Mouse (Mus musculus) forebrain, embryonic 12.5 days (tissue): ENCODE data around the gene Glra4. TPM values are rescaled to one million over a fixed set of nuclear protein-coding genes. Genes with fewer than 3 reads are reported as not detected.
A peak's percentile ranks its signal among the peaks of the same experiment; 100 is the strongest.
"Not testable (repeated sequence)": the region's sequence is repeated elsewhere in the genome, so short reads cannot be mapped to it uniquely, and the experiment has no call there.

Experiments
- ATAC-seq: fragments of 200-750 bp; cut with Nextera tagmentation; 2 replicates; pipeline ENCODE4 v1.8.0; 2017; ENCODE audit warnings: moderate TSS enrichment; ENCODE audit not compliant: low FRiP score
- H3K27ac ChIP-seq: fragments of 300-500 bp; sonication (generic); 2 replicates; pipeline ENCODE4 v1.5.1; 2016; ENCODE audit warnings: mild to moderate bottlenecking
- H3K27me3 ChIP-seq: fragments of 300-500 bp; sonication (generic); 2 replicates; pipeline ENCODE4 v1.6.1; 2016; ENCODE audit warnings: mild to moderate bottlenecking
- H3K36me3 ChIP-seq: fragments of 300-500 bp; sonication (generic); replicated peaks from 2 replicates; pipeline ENCODE4 v1.6.1; 2016; ENCODE audit warnings: mild to moderate bottlenecking
- H3K4me1 ChIP-seq: fragments of 300-500 bp; sonication (generic); 2 replicates; pipeline ENCODE4 v1.6.1; 2016
- H3K4me2 ChIP-seq: fragments of 300-500 bp; sonication (generic); 2 replicates; pipeline ENCODE4 v1.6.1; 2016; ENCODE audit warnings: mild to moderate bottlenecking, moderate library complexity
- H3K4me3 ChIP-seq: fragments of 300-500 bp; sonication (generic); replicated peaks from 2 replicates; pipeline ENCODE4 v1.5.1; 2016; ENCODE audit warnings: mild to moderate bottlenecking
- H3K9ac ChIP-seq: fragments of 300-500 bp; sonication (generic); 2 replicates; pipeline ENCODE4 v1.6.1; 2016; ENCODE audit warnings: mild to moderate bottlenecking
- H3K9me3 ChIP-seq: fragments of 300-500 bp; sonication (generic); 2 replicates; pipeline ENCODE4 v1.6.1; 2016
- WGBS: fragments of 180-500 bp; shearing (Covaris S2); methylation state at CpG from one replicate; pipeline ENCODE4 v1.1.7; 2016; 5-methylcytosine and 5-hydroxymethylcytosine counted together
- polyA plus RNA-seq: library from polyadenylated mRNA; unstranded; fragments of >200 nt; fragmentation: Nextera tagmentation; extraction: Ambion mirVana; gene quantifications from 2 replicates; pipeline ENCODE4 v1.2.1, GENCODE M21; 2016

The Glra4 gene
- polyA plus RNA-seq, 1 experiment from 2014 or later = not detected

DNA sequence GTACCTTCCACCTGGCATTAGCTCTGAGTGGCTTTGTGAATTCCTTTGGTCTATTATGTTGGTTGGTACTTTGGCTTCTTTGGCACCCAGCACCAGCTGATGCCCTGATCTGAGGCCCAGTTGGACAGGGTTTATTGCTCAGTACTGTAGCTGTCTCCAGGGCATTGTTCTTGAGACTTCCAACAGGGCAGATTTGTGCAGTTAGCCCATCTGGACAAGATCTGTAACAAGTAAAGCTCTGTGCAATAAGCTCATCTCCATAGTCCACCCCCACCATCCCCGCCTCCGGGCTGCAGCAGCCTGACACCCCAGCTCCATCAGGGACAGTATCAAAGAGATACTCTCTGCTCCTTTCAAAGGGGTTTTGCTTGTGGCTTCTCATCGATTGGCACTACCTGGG is 24.5 kb downstream of the Glra4 start:
- Histone ChIP-seq H3K4me3 (no peak overlapping the region), H3K27ac (no peak overlapping the region), H3K27me3 (no peaks in the 10 kb centered on the region), H3K9ac (no peak overlapping the region), H3K9me3 (no peaks in the 10 kb centered on the region), H3K36me3 (no peaks in the 10 kb centered on the region), H3K4me1 (no peaks in the 10 kb centered on the region), H3K4me2 (no peak overlapping the region)
- ATAC-seq = no peak
- 85% methylated on average over 3 of the region's 3 CpGs for WGBS

GRCm38 (mm10) chrX:136749329-136749728 is 30.6 kb downstream of the Glra4 start:
- no peak overlapping the region for H3K27ac ChIP-seq
- no peaks in the 10 kb centered on the region for H3K4me1 ChIP-seq
- H3K4me2 ChIP-seq = no peak overlapping the region
- 86% methylated on average over 4 of the region's 4 CpGs for WGBS
- no peaks in the 10 kb centered on the region for H3K36me3 ChIP-seq
- no peak for ATAC-seq
- no peaks in the 10 kb centered on the region for H3K9me3 ChIP-seq
- H3K4me3 ChIP-seq = no peak overlapping the region
- H3K9ac ChIP-seq = no peak overlapping the region
- no peaks in the 10 kb centered on the region for H3K27me3 ChIP-seq

- no peak overlapping the region for H3K4me2 ChIP-seq
Measured at GRCm38 (mm10) chrX:136744663-136745062, 35.3 kb downstream of the Glra4 start.

DNA sequence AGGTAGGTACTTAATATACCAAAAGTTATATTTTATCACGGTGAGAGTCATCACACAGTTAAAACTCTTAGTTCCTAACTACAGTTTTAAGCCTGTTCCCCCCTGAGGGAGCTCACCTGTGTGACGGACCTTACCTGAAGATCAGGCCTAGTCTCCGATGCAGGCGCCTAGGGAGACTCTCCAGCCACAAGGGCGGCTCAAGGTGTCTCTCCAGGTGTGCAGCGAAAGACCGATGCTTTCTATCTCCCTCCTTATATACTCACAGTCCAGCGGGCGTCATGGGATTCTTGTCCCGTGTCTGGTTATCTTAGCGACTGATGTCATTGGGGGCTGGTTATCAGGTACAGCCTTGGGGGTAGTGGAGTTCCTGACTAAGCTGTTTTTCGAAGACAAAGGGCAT is 36.5 kb downstream of the Glra4 start, which contains the start of gene Morf4l2:
Gene Morf4l2 (minus strand): TSS at position 232 of the 400 bp plus-strand sequence.
- H3K9me3 ChIP-seq = no peaks in the 10 kb centered on the region
- peak within 1 kb of the TSS; percentile 50 for H3K4me2 ChIP-seq
- H3K4me3 ChIP-seq = peak within 1 kb of the TSS; percentile 50; the same call in 1 of the 2 replicates
- peak within 1 kb of the TSS; percentile 87; the same call in 1 of the 2 replicates for H3K27ac ChIP-seq
- H3K9ac ChIP-seq = 0 out of 2 replicates have a peak within 1 kb of the TSS, but pooled peaks have one; percentile 56
- H3K27me3 ChIP-seq = no peaks in the 10 kb centered on the region
- H3K4me1 ChIP-seq = 0 out of 2 replicates have a peak, but pooled peaks cover 4% of the 10 kb centered on the region
- 88% methylated on average over 12 of the region's 12 CpGs for WGBS
- H3K36me3 ChIP-seq = no peaks in the 10 kb centered on the region
- no peak for ATAC-seq

More at GRCm38 (mm10) chrX:136744663-136745062, 35.3 kb downstream of the Glra4 start:
- no peak for ATAC-seq
- 81% methylated on average over 8 of the region's 8 CpGs for WGBS
- Histone ChIP-seq H3K9ac (no peak overlapping the region), H3K36me3 (no peaks in the 10 kb centered on the region), H3K27ac (no peak overlapping the region), H3K27me3 (no peaks in the 10 kb centered on the region), H3K9me3 (no peaks in the 10 kb centered on the region), H3K4me3 (no peak overlapping the region), H3K4me1 (no peaks in the 10 kb centered on the region)

GRCm38 (mm10) chrX:136742661-136743103 is 37.3 kb downstream of the Glra4 start:
- Histone ChIP-seq H3K4me3 (peak overlapping the region; percentile 50; the same call in 1 of the 2 replicates), H3K9me3 (no peaks in the 10 kb centered on the region), H3K27me3 (no peaks in the 10 kb centered on the region), H3K4me1 (0 out of 2 replicates have a peak, but pooled peaks cover 4% of the 10 kb centered on the region), H3K27ac (peak overlapping the region; percentile 87; the same call in 1 of the 2 replicates), H3K4me2 (peak overlapping the region; percentile 50), H3K9ac (0 out of 2 replicates have a peak overlapping the region, but pooled peaks have one; percentile 56), H3K36me3 (no peaks in the 10 kb centered on the region)
- ATAC-seq = no peak
- WGBS = 32% methylated on average over 5 of the region's 5 CpGs

- H3K4me3 ChIP-seq = peak overlapping the region; percentile 50
- no peaks in the 10 kb centered on the region for H3K36me3 ChIP-seq
- H3K9ac ChIP-seq = peak overlapping the region; percentile 56
- no peaks in the 10 kb centered on the region for H3K27me3 ChIP-seq
- peak overlapping the region; percentile 50 for H3K4me2 ChIP-seq
- peak overlapping the region; percentile 87 for H3K27ac ChIP-seq
- no peak for ATAC-seq
- 24% methylated on average over 10 of the region's 10 CpGs for WGBS
- H3K9me3 ChIP-seq = no peaks in the 10 kb centered on the region
- 0 out of 2 replicates have a peak, but pooled peaks cover 4% of the 10 kb centered on the region for H3K4me1 ChIP-seq
Measured at GRCm38 (mm10) chrX:136742241-136742640, 37.7 kb downstream of the Glra4 start.

GRCm38 (mm10) chrX:136741651-136742201 is 38.2 kb downstream of the Glra4 start:
- Histone ChIP-seq H3K9ac (peak overlapping the region; percentile 56), H3K9me3 (no peaks in the 10 kb centered on the region), H3K4me3 (peak overlapping the region; percentile 50), H3K27ac (peak overlapping the region; percentile 87), H3K36me3 (no peaks in the 10 kb centered on the region), H3K4me2 (peak overlapping the region; percentile 50), H3K4me1 (0 out of 2 replicates have a peak, but pooled peaks cover 4% of the 10 kb centered on the region), H3K27me3 (no peaks in the 10 kb centered on the region)
- ATAC-seq = peak; percentile 67
- 26% methylated on average over 45 of the region's 46 CpGs for WGBS

GRCm38 (mm10) chrX:136740791-136741650 is 38.9 kb downstream of the Glra4 start:
- Histone ChIP-seq H3K36me3 (no peaks in the 10 kb centered on the region), H3K9ac (peak overlapping the region; percentile 67), H3K27me3 (no peaks in the 10 kb centered on the region), H3K27ac (peak overlapping the region; percentile 87), H3K9me3 (no peaks in the 10 kb centered on the region), H3K4me1 (0 out of 2 replicates have a peak, but pooled peaks cover 4% of the 10 kb centered on the region), H3K4me2 (no peak overlapping the region), H3K4me3 (peak overlapping the region; percentile 50)
- WGBS = 27% methylated on average over 39 of the region's 39 CpGs
- peak; percentile 98 for ATAC-seq

GRCm38 (mm10) chrX:136740087-136740790 is 39.7 kb downstream of the Glra4 start:
- no peak for ATAC-seq
- 21% methylated on average over 15 of the region's 15 CpGs for WGBS
- H3K9me3 ChIP-seq = no peaks in the 10 kb centered on the region
- peak overlapping the region; percentile 67 for H3K9ac ChIP-seq
- H3K4me1 ChIP-seq = 0 out of 2 replicates have a peak, but pooled peaks cover 4% of the 10 kb centered on the region
- H3K27me3 ChIP-seq = no peaks in the 10 kb centered on the region
- no peak overlapping the region for H3K27ac ChIP-seq
- H3K4me2 ChIP-seq = peak overlapping the region; percentile 53
- H3K4me3 ChIP-seq = peak overlapping the region; percentile 50
- no peaks in the 10 kb centered on the region for H3K36me3 ChIP-seq

DNA sequence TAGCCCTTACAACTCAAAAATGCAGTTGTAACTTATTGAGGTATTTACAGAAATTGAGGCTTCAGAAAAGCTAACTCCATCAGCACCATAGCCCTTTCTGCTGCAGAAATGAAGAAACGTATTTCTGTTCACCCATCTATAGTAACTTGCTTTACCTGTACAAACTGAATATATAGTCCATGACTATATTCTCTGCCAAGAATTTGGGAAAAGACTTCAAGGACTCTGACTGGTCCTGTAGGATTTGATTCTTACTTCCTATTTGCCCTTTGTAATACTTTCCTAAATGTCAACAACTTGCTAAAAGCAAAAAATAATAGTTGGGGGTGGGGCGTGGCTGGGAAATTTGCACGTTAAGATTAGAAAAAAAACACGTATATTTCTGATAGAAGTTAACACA is 47.9 kb downstream of the Glra4 start:
- no peak for ATAC-seq
- no peaks in the 10 kb centered on the region for H3K4me1 ChIP-seq
- WGBS = 89% methylated on average over 4 of the region's 4 CpGs
- H3K9ac ChIP-seq = no peak overlapping the region
- no peak overlapping the region for H3K4me3 ChIP-seq
- H3K9me3 ChIP-seq = no peaks in the 10 kb centered on the region
- H3K36me3 ChIP-seq = peaks cover 4% of the 10 kb centered on the region; the same call in 1 of the 2 replicates
- H3K27me3 ChIP-seq = no peaks in the 10 kb centered on the region
- no peak overlapping the region for H3K27ac ChIP-seq
- H3K4me2 ChIP-seq = no peak overlapping the region

GRCm38 (mm10) chrX:136714742-136715474 is 65.0 kb downstream of the Glra4 start:
- not testable (repeated sequence) for H3K27ac ChIP-seq, H3K4me3 ChIP-seq, H3K4me2 ChIP-seq, H3K9ac ChIP-seq, H3K27me3 ChIP-seq, H3K4me1 ChIP-seq, H3K9me3 ChIP-seq, H3K36me3 ChIP-seq
- 31% methylated on average over 3 of the region's 3 CpGs for WGBS
- peak; percentile 92 for ATAC-seq
